In the genomic region with DNA sequence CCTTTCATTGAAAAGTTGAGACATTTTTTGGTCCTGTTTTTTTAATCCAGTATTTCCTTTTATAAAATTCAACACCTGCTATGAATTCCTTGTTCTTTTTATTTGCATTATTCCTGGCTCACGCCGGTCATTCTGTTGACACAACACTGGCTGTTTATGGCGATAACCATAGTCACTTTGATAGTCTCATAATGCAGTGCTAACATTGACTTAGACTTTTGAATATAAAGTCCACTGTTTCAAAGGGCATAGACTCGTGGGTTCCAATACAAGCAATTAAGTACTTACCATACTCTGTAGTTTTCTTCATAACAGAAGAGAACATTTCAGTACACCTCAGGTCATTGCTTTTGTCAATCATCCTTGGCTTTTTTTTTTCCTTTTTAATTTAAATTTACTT, we compare ENCODE assay signal across 11 mouse cellular contexts.
"Had no signal": no experiment of that assay in that cellular context is flagged by ENCODE, and none has a peak within 500 bp of the region (broad histone marks: within the 10 kb centered on the region; RNA-seq: fewer than 3 reads in every experiment).

No protein-coding gene starts in this region.

- H3K9ac ChIP-seq: kidney, embryonic 15.5 days; limb, embryonic 13.5 days; liver, embryonic 14.5 days; lung, embryonic 15.5 days had no signal

- H3K4me2 ChIP-seq: kidney, embryonic 15.5 days; limb, embryonic 13.5 days; lung, embryonic 15.5 days; midbrain, embryonic 11.5 days had no signal

- H3K4me3 ChIP-seq: kidney, embryonic 15.5 days; limb, embryonic 13.5 days; lung, embryonic 15.5 days; megakaryocyte, embryonic 14.5 days had no signal

- H3K27ac ChIP-seq: kidney, embryonic 15.5 days; limb, embryonic 13.5 days; liver, embryonic 14.5 days; lung, embryonic 15.5 days; macrophage had no signal

- H3K36me3 ChIP-seq: kidney, embryonic 15.5 days; limb, embryonic 13.5 days; lung, embryonic 15.5 days had no signal

- DNase-seq: left cerebral cortex, postnatal 4 days; lung, postnatal 14 days; right cerebral cortex, postnatal 14 days had no signal

- ATAC-seq: midbrain, embryonic 16.5 days had no signal

- H3K27me3 ChIP-seq: kidney, embryonic 15.5 days; limb, embryonic 13.5 days; lung, embryonic 15.5 days; megakaryocyte, embryonic 14.5 days had no signal

- H3K4me1 ChIP-seq: limb, embryonic 13.5 days; lung, embryonic 15.5 days; megakaryocyte, embryonic 14.5 days had no signal

- H3K9me3 ChIP-seq: kidney, embryonic 15.5 days; limb, embryonic 13.5 days; lung, embryonic 15.5 days had no signal
